Mouse (Mus musculus): ENCODE results near the gene Slc22a4. TPM values are rescaled to one million over a fixed set of nuclear protein-coding genes. Genes with fewer than 3 reads are reported as not detected.
"Not testable (repeated sequence)": the region's sequence is repeated elsewhere in the genome, so short reads cannot be mapped to it uniquely, and the experiment has no call there.

Slc22a4 gene
- polyA plus RNA-seq, 1 experiment from 2014 or later: 3.4 TPM

GRCm38 (mm10) chr11:53975559-53975958 lies 52.3 kb downstream of the Slc22a4 start:
- ATAC-seq (ENCODE audit: low FRiP score): no peak
- Histone ChIP-seq H3K9ac (no peak overlapping the region), H3K27me3 (ENCODE audit: control insufficient read depth, insufficient read depth, low read length) (peaks cover 14% of the 10 kb centered on the region; the same call in 1 of the 2 replicates), H3K27ac (no peak overlapping the region), H3K4me2 (replicated peaks) (no peak overlapping the region), H3K9me3 (ENCODE audit: control insufficient read depth, low read length) (no peaks in the 10 kb centered on the region), H3K4me3 (replicated peaks; ENCODE audit: low read length) (no peak overlapping the region), H3K36me3 (replicated peaks; ENCODE audit: control insufficient read depth, insufficient read depth) (no peaks in the 10 kb centered on the region), H3K4me1 (replicated peaks; ENCODE audit: control insufficient read depth, insufficient read depth, low read length) (no peaks in the 10 kb centered on the region; the same call in 1 of the 2 replicates)
- no peak for DNase-seq (ENCODE audit: low spot score)

- H3K27me3 ChIP-seq (ENCODE audit: control insufficient read depth, insufficient read depth, low read length): no peaks in the 10 kb centered on the region
- no peak overlapping the region for H3K9ac ChIP-seq
- H3K4me1 ChIP-seq (replicated peaks; ENCODE audit: control insufficient read depth, insufficient read depth, low read length): no peaks in the 10 kb centered on the region
- no peaks in the 10 kb centered on the region for H3K9me3 ChIP-seq (ENCODE audit: control insufficient read depth, low read length)
- H3K4me2 ChIP-seq (replicated peaks): no peak overlapping the region
- H3K27ac ChIP-seq: no peak overlapping the region
- DNase-seq (ENCODE audit: low spot score) (no peak), ATAC-seq (ENCODE audit: low FRiP score) (no peak)
- H3K4me3 ChIP-seq (replicated peaks; ENCODE audit: low read length): no peak overlapping the region
- no peaks in the 10 kb centered on the region for H3K36me3 ChIP-seq (replicated peaks; ENCODE audit: control insufficient read depth, insufficient read depth)
- WGBS: 48% methylated on average over 3 of the region's 3 CpGs
These were observed 68.9 kb downstream of the Slc22a4 start for GRCm38 (mm10) chr11:53958984-53959383.

- H3K36me3 ChIP-seq (replicated peaks; ENCODE audit: control insufficient read depth, insufficient read depth); H3K4me3 ChIP-seq (replicated peaks; ENCODE audit: low read length); H3K9ac ChIP-seq; H3K27ac ChIP-seq; H3K9me3 ChIP-seq (ENCODE audit: control insufficient read depth, low read length); H3K4me2 ChIP-seq (replicated peaks); ATAC-seq (ENCODE audit: low FRiP score); DNase-seq (ENCODE audit: low spot score); H3K27me3 ChIP-seq (ENCODE audit: control insufficient read depth, insufficient read depth, low read length); H3K4me1 ChIP-seq (replicated peaks; ENCODE audit: control insufficient read depth, insufficient read depth, low read length): not testable (repeated sequence)
- WGBS: 37% methylated on average over 4 of the region's 4 CpGs
These were observed 69.7 kb downstream of the Slc22a4 start for GRCm38 (mm10) chr11:53958176-53958575.

GRCm38 (mm10) chr11:53956636-53957035 lies 71.3 kb downstream of the Slc22a4 start:
- Histone ChIP-seq H3K36me3 (replicated peaks; ENCODE audit: control insufficient read depth, insufficient read depth) (no peaks in the 10 kb centered on the region), H3K9me3 (ENCODE audit: control insufficient read depth, low read length) (no peaks in the 10 kb centered on the region), H3K27me3 (ENCODE audit: control insufficient read depth, insufficient read depth, low read length) (no peaks in the 10 kb centered on the region), H3K9ac (no peak overlapping the region), H3K27ac (no peak overlapping the region), H3K4me2 (replicated peaks) (no peak overlapping the region), H3K4me1 (replicated peaks; ENCODE audit: control insufficient read depth, insufficient read depth, low read length) (no peaks in the 10 kb centered on the region), H3K4me3 (replicated peaks; ENCODE audit: low read length) (no peak overlapping the region)
- ATAC-seq (ENCODE audit: low FRiP score): no peak
- 74% methylated on average over 1 of the region's 1 CpGs for WGBS
- DNase-seq (ENCODE audit: low spot score): no peak

- Histone ChIP-seq H3K9ac (no peak overlapping the region), H3K27ac (no peak overlapping the region), H3K9me3 (ENCODE audit: control insufficient read depth, low read length) (no peaks in the 10 kb centered on the region), H3K4me1 (replicated peaks; ENCODE audit: control insufficient read depth, insufficient read depth, low read length) (no peaks in the 10 kb centered on the region), H3K4me3 (replicated peaks; ENCODE audit: low read length) (no peak overlapping the region), H3K27me3 (ENCODE audit: control insufficient read depth, insufficient read depth, low read length) (no peaks in the 10 kb centered on the region), H3K36me3 (replicated peaks; ENCODE audit: control insufficient read depth, insufficient read depth) (no peaks in the 10 kb centered on the region), H3K4me2 (replicated peaks) (no peak overlapping the region)
- ATAC-seq (ENCODE audit: low FRiP score) (no peak), DNase-seq (ENCODE audit: low spot score) (no peak)
- WGBS: 90% methylated on average over 3 of the region's 3 CpGs
These were observed 73.2 kb downstream of the Slc22a4 start for GRCm38 (mm10) chr11:53954653-53955052.

- not testable (repeated sequence) for H3K4me3 ChIP-seq (replicated peaks; ENCODE audit: low read length); ATAC-seq (ENCODE audit: low FRiP score); H3K9ac ChIP-seq; H3K27ac ChIP-seq; H3K27me3 ChIP-seq (ENCODE audit: control insufficient read depth, insufficient read depth, low read length); DNase-seq (ENCODE audit: low spot score); H3K4me1 ChIP-seq (replicated peaks; ENCODE audit: control insufficient read depth, insufficient read depth, low read length); H3K36me3 ChIP-seq (replicated peaks; ENCODE audit: control insufficient read depth, insufficient read depth); H3K9me3 ChIP-seq (ENCODE audit: control insufficient read depth, low read length); H3K4me2 ChIP-seq (replicated peaks)
- no CpG with 5 or more reads among the region's 3 CpGs for WGBS
These were observed 77.8 kb downstream of the Slc22a4 start for GRCm38 (mm10) chr11:53950133-53950532.

Other genes starting within 250 kb of the Slc22a4 start
- 0.48 TPM in 1 of 2 replicates, not detected in the other for gene Gm12216, start 168.8 kb downstream of the Slc22a4 start, polyA plus RNA-seq (2014; fragmentation: Nextera tagmentation; extraction: Ambion mirVana)
- 11.9 and 12.9 TPM in 2 replicates for gene Slc22a5, start 136.4 kb downstream of the Slc22a4 start, polyA plus RNA-seq (2014; fragmentation: Nextera tagmentation; extraction: Ambion mirVana)
- 3.1 and 4.6 TPM in 2 replicates for gene Slc22a21, start 47.8 kb downstream of the Slc22a4 start, polyA plus RNA-seq (2014; fragmentation: Nextera tagmentation; extraction: Ambion mirVana)
- gene Pdlim4, start 40.9 kb upstream of the Slc22a4 start, polyA plus RNA-seq (2014; fragmentation: Nextera tagmentation; extraction: Ambion mirVana): 26.3 and 30.0 TPM in 2 replicates
- 8.9 and 10.4 TPM in 2 replicates for gene P4ha2, start 72.0 kb upstream of the Slc22a4 start, polyA plus RNA-seq (2014; fragmentation: Nextera tagmentation; extraction: Ambion mirVana)
- not detected in 2 replicates for gene Csf2, start 221.6 kb upstream of the Slc22a4 start, polyA plus RNA-seq (2014; fragmentation: Nextera tagmentation; extraction: Ambion mirVana)
- gene Il3, start 239.2 kb upstream of the Slc22a4 start, polyA plus RNA-seq (2014; fragmentation: Nextera tagmentation; extraction: Ambion mirVana): not detected in 2 replicates